Mouse (Mus musculus) intestine, embryonic 16.5 days (tissue): ENCODE measurements around the gene Rnaset2b. TPM values are rescaled to one million over a fixed set of nuclear protein-coding genes. Genes with fewer than 3 reads are reported as not detected.
"Not testable (repeated sequence)": the region's sequence is repeated elsewhere in the genome, so short reads cannot be mapped to it uniquely, and the experiment has no call there.

Experiments
- ATAC-seq: fragments of 200-750 bp; cut with Nextera tagmentation; 2 replicates; pipeline ENCODE4 v1.8.0; 2017; ENCODE audit warnings: moderate TSS enrichment, moderate library complexity
- H3K27ac ChIP-seq: fragments of 300-500 bp; sonication (generic); 2 replicates; pipeline ENCODE4 v1.5.1; 2014; ENCODE audit warnings: mild to moderate bottlenecking, low read length
- H3K27me3 ChIP-seq: fragments of 300-500 bp; sonication (generic); replicated peaks from 2 replicates; pipeline ENCODE4 v1.6.1; 2014; ENCODE audit warnings: low read length, control low read depth, mixed read lengths; ENCODE audit not compliant: control insufficient read depth, insufficient read depth
- H3K36me3 ChIP-seq: fragments of 300-500 bp; sonication (generic); 2 replicates; pipeline ENCODE4 v1.6.1; 2014; ENCODE audit warnings: low read length, control low read depth; ENCODE audit not compliant: control insufficient read depth, insufficient read depth
- H3K4me1 ChIP-seq: fragments of 300-500 bp; sonication (generic); 2 replicates; pipeline ENCODE4 v1.6.1; 2014; ENCODE audit warnings: low read length, control low read depth, mixed read lengths; ENCODE audit not compliant: control insufficient read depth, insufficient read depth
- H3K4me2 ChIP-seq: fragments of 300-500 bp; sonication (generic); 2 replicates; pipeline ENCODE4 v1.6.1; 2014; ENCODE audit warnings: low read depth, low read length, control low read depth
- H3K4me3 ChIP-seq: fragments of 300-500 bp; sonication (generic); 2 replicates; pipeline ENCODE4 v1.5.1; 2014; ENCODE audit warnings: mild to moderate bottlenecking, low read length
- H3K9ac ChIP-seq: fragments of 300-500 bp; sonication (generic); 2 replicates; pipeline ENCODE4 v1.6.1; 2014; ENCODE audit warnings: low read depth, low read length
- H3K9me3 ChIP-seq: fragments of 300-500 bp; sonication (generic); 2 replicates; pipeline ENCODE4 v1.6.1; 2016; ENCODE audit warnings: low read length, control low read depth; ENCODE audit not compliant: control insufficient read depth
- WGBS: fragments of 180-500 bp; shearing (Covaris S2); extraction: QIAGEN DNeasy Blood & Tissue Kit; methylation state at CpG from one replicate; pipeline ENCODE4 v1.1.7; 2014; 5-methylcytosine and 5-hydroxymethylcytosine counted together
- polyA plus RNA-seq: library from polyadenylated mRNA; unstranded; fragments of >200 nt; fragmentation: Nextera tagmentation; extraction: Ambion mirVana; gene quantifications from 2 replicates; pipeline ENCODE4 v1.2.1, GENCODE M21; 2015

Gene Rnaset2b
- polyA plus RNA-seq, 1 experiment from 2014 or later: 265 TPM

GRCm38 (mm10) chr17:6978287-6979248, 8.1 kb downstream of the Rnaset2b start, which contains the start of gene Gm49721:
Gm49721 (plus strand) TSS chr17:6978904.
- 0% methylated on average over 28 of the region's 68 CpGs for WGBS
- H3K4me1 ChIP-seq, H3K36me3 ChIP-seq, H3K27me3 ChIP-seq, H3K9me3 ChIP-seq, H3K27ac ChIP-seq: not testable (repeated sequence)
- peak; percentile 99 for ATAC-seq
- Histone ChIP-seq H3K4me3 (peak within 1 kb of the TSS; percentile 57), H3K4me2 (peak within 1 kb of the TSS; percentile 49), H3K9ac (peak within 1 kb of the TSS; percentile 73)

GRCm38 (mm10) chr17:6979380-6979779, 8.9 kb downstream of the Rnaset2b start:
- 11% methylated on average over 5 of the region's 5 CpGs for WGBS
- H3K4me3 ChIP-seq: peak overlapping the region; percentile 57
- not testable (repeated sequence) for H3K4me1 ChIP-seq, H3K9me3 ChIP-seq, H3K27ac ChIP-seq, H3K36me3 ChIP-seq, H3K27me3 ChIP-seq
- H3K9ac ChIP-seq: peak overlapping the region; percentile 73
- peak; percentile 36; the same call in 1 of the 2 replicates for ATAC-seq
- H3K4me2 ChIP-seq: peak overlapping the region; percentile 44

GRCm38 (mm10) chr17:6980144-6980543, 9.7 kb downstream of the Rnaset2b start:
- H3K4me2 ChIP-seq, H3K4me3 ChIP-seq, H3K36me3 ChIP-seq, H3K9ac ChIP-seq, H3K27me3 ChIP-seq, H3K4me1 ChIP-seq, ATAC-seq, H3K9me3 ChIP-seq, H3K27ac ChIP-seq: not testable (repeated sequence)
- 86% methylated on average over 5 of the region's 8 CpGs for WGBS

GRCm38 (mm10) chr17:6986118-6986517, 15.7 kb downstream of the Rnaset2b start:
- not testable (repeated sequence) for H3K27me3 ChIP-seq, H3K4me1 ChIP-seq, H3K27ac ChIP-seq, H3K9me3 ChIP-seq, H3K36me3 ChIP-seq, H3K4me2 ChIP-seq, H3K9ac ChIP-seq, ATAC-seq, H3K4me3 ChIP-seq
- WGBS: 97% methylated on average over 1 of the region's 1 CpGs

- H3K4me3 ChIP-seq, H3K36me3 ChIP-seq, H3K27me3 ChIP-seq, H3K9me3 ChIP-seq, H3K4me1 ChIP-seq, H3K4me2 ChIP-seq, H3K27ac ChIP-seq, ATAC-seq, H3K9ac ChIP-seq: not testable (repeated sequence)
- whole genome bisulfite sequencing: no CpG with 5 or more reads among the region's 6 CpGs
Observed at GRCm38 (mm10) chr17:6995504-6995903, 25.1 kb downstream of the Rnaset2b start.

GRCm38 (mm10) chr17:6996826-6997225, 26.4 kb downstream of the Rnaset2b start:
- H3K27me3 ChIP-seq, H3K27ac ChIP-seq, H3K4me1 ChIP-seq, H3K4me2 ChIP-seq, ATAC-seq, H3K9ac ChIP-seq, H3K9me3 ChIP-seq, H3K4me3 ChIP-seq, H3K36me3 ChIP-seq: not testable (repeated sequence)
- WGBS: 69% methylated on average over 8 of the region's 8 CpGs

- not testable (repeated sequence) for ATAC-seq, H3K4me2 ChIP-seq, H3K27ac ChIP-seq, H3K4me3 ChIP-seq, H3K4me1 ChIP-seq, H3K9ac ChIP-seq, H3K27me3 ChIP-seq, H3K9me3 ChIP-seq, H3K36me3 ChIP-seq
- WGBS: 67% methylated on average over 1 of the region's 7 CpGs
Observed at GRCm38 (mm10) chr17:6997778-6998490, 27.5 kb downstream of the Rnaset2b start.

GRCm38 (mm10) chr17:7001790-7002585, 31.6 kb downstream of the Rnaset2b start:
- not testable (repeated sequence) for H3K4me3 ChIP-seq, H3K4me2 ChIP-seq, H3K4me1 ChIP-seq, H3K27me3 ChIP-seq, H3K9ac ChIP-seq, H3K9me3 ChIP-seq, H3K36me3 ChIP-seq, ATAC-seq, H3K27ac ChIP-seq
- WGBS: 78% methylated on average over 8 of the region's 12 CpGs

GRCm38 (mm10) chr17:7003392-7003791, 33.0 kb downstream of the Rnaset2b start:
- H3K4me2 ChIP-seq, H3K9me3 ChIP-seq, H3K4me1 ChIP-seq, ATAC-seq, H3K9ac ChIP-seq, H3K4me3 ChIP-seq, H3K27ac ChIP-seq, H3K36me3 ChIP-seq, H3K27me3 ChIP-seq: not testable (repeated sequence)
- WGBS: no CpG with 5 or more reads among the region's 3 CpGs
